Mouse (Mus musculus) thymus, adult 2 months (tissue): Measurements from ENCODE around the gene Aff3.

Source experiments
- CTCF ChIP-seq: fragments of 200-500 bp; IDR thresholded peaks from 2 replicates; pipeline ENCODE4 v1.5.1; 2012; ENCODE audit warnings: mild to moderate bottlenecking, control low read depth, low read length, moderate library complexity, borderline replicate concordance; ENCODE audit not compliant: control insufficient read depth, poor library complexity, insufficient read depth; ENCODE audit errors: extremely low read depth
- POLR2A ChIP-seq: fragments of 200-500 bp; IDR thresholded peaks from 2 replicates; pipeline ENCODE4 v1.6.1; 2012; ENCODE audit warnings: mild to moderate bottlenecking, low read length, control low read depth, moderate library complexity; ENCODE audit not compliant: control insufficient read depth, poor library complexity, insufficient read depth; ENCODE audit errors: extremely low read depth

DNA sequence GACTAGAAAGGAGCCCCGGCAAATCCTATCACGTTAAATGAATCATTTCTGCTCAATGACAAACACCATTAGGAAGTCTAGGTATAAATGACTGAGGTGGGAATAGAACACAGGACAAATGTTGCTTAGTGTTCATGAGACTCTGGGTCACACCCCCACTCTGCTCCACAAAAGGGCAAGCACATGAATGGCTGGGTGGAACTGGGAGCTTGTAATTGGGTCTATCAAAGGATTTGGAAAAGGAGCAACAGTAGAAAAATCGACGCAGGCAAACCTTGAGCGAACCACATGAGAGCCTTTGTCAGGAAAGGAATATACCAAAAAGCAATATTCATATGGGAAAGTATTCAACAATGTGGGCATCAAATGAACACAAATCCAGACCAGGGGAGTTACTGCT is 21.0 kb upstream of the Aff3 start:
- TF ChIP-seq POLR2A = no peak
- TF ChIP-seq CTCF = no peak
